Mouse (Mus musculus) midbrain, embryonic 15.5 days (tissue): Measurements from ENCODE around the gene Gm2916. TPM values are rescaled to one million over a fixed set of nuclear protein-coding genes. Genes with fewer than 3 reads are reported as not detected.
"Not testable (repeated sequence)": the region's sequence is repeated elsewhere in the genome, so short reads cannot be mapped to it uniquely, and the experiment has no call there.

Source experiments
- ATAC-seq: fragments of 200-750 bp; cut with Nextera tagmentation; replicated peaks from 2 replicates; pipeline ENCODE4 v1.8.0; 2017; ENCODE audit warnings: moderate TSS enrichment
- H3K27ac ChIP-seq: fragments of 300-500 bp; sonication (generic); 2 replicates; pipeline ENCODE4 v1.5.1; 2015; ENCODE audit warnings: mild to moderate bottlenecking, inconsistent platforms
- H3K27me3 ChIP-seq: fragments of 300-500 bp; sonication (generic); replicated peaks from 2 replicates; pipeline ENCODE4 v1.6.1; 2015; ENCODE audit warnings: inconsistent platforms
- H3K36me3 ChIP-seq: fragments of 300-500 bp; sonication (generic); replicated peaks from 2 replicates; pipeline ENCODE4 v1.6.1; 2015; ENCODE audit warnings: inconsistent platforms
- H3K4me1 ChIP-seq: fragments of 300-500 bp; sonication (generic); 2 replicates; pipeline ENCODE4 v1.6.1; 2015; ENCODE audit warnings: inconsistent platforms
- H3K4me2 ChIP-seq: fragments of 300-500 bp; sonication (generic); 2 replicates; pipeline ENCODE4 v1.6.1; 2015; ENCODE audit warnings: inconsistent platforms, mild to moderate bottlenecking, moderate library complexity
- H3K4me3 ChIP-seq: fragments of 300-500 bp; sonication (generic); 2 replicates; pipeline ENCODE4 v1.5.1; 2015; ENCODE audit warnings: mild to moderate bottlenecking, inconsistent platforms
- H3K9ac ChIP-seq: fragments of 300-500 bp; sonication (generic); 2 replicates; pipeline ENCODE4 v1.6.1; 2015; ENCODE audit warnings: mild to moderate bottlenecking, inconsistent platforms
- H3K9me3 ChIP-seq: fragments of 300-500 bp; sonication (generic); 2 replicates; pipeline ENCODE4 v1.6.1; 2016; ENCODE audit warnings: inconsistent platforms
- WGBS: fragments of 180-500 bp; shearing (Covaris S2); methylation state at CpG from one replicate; pipeline ENCODE4 v1.1.7; 2015; ENCODE audit warnings: mixed read lengths; 5-methylcytosine and 5-hydroxymethylcytosine counted together
- polyA plus RNA-seq: library from polyadenylated mRNA; unstranded; fragments of >200 nt; fragmentation: Nextera tagmentation; extraction: Ambion mirVana; gene quantifications from 2 replicates; pipeline ENCODE4 v1.2.1, GENCODE M21; 2015

The Gm2916 gene
- not detected in 2 replicates for polyA plus RNA-seq

GRCm38 (mm10) chr14:3883872-3884271 lies at the start of gene Gm2916:
Gene Gm2916, plus strand, starts transcription at chr14:3884172.
- no CpG with 5 or more reads among the region's 1 CpGs for WGBS
- not testable (repeated sequence) for H3K36me3 ChIP-seq, ATAC-seq, H3K9me3 ChIP-seq, H3K4me2 ChIP-seq, H3K9ac ChIP-seq, H3K27me3 ChIP-seq, H3K4me1 ChIP-seq, H3K4me3 ChIP-seq, H3K27ac ChIP-seq

DNA sequence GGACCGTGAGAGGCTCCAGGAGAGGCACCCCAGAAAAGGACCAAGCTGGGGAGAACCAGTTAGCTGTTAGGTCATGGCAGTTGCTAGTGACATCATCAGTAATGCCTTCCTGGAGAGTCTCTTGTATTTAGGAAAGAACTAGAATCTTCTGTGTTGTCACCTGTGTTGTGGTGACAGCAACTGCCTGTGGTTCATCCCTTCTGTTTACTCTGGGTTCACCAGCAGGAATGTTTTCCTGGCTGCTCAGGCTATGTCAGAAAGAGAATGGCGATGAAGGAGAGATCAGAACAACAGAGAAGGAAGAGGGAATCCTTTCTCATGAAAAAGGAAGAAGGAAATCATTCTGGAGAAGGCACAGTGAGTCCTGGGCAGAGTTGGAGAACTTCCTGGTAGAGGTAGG lies 38.0 kb upstream of the Gm2916 start, which contains the start of gene Gm3033:
TSS of gene Gm3033 (plus strand) at position 301 of the 400 bp plus-strand sequence.
- not testable (repeated sequence) for H3K4me1 ChIP-seq, H3K9ac ChIP-seq, H3K4me3 ChIP-seq, H3K27me3 ChIP-seq, ATAC-seq, H3K9me3 ChIP-seq, H3K36me3 ChIP-seq, H3K27ac ChIP-seq, H3K4me2 ChIP-seq
- no CpG with 5 or more reads among the region's 2 CpGs for WGBS

GRCm38 (mm10) chr14:3931456-3931855 lies 47.5 kb downstream of the Gm2916 start, which contains the start of gene Gm3029:
Gene Gm3029, plus strand, starts transcription at chr14:3931756.
- not testable (repeated sequence) for H3K9ac ChIP-seq, H3K4me3 ChIP-seq, H3K9me3 ChIP-seq, H3K36me3 ChIP-seq, H3K4me1 ChIP-seq, ATAC-seq, H3K27me3 ChIP-seq, H3K27ac ChIP-seq, H3K4me2 ChIP-seq
- WGBS, result 82% methylated on average over 1 of the region's 2 CpGs

DNA sequence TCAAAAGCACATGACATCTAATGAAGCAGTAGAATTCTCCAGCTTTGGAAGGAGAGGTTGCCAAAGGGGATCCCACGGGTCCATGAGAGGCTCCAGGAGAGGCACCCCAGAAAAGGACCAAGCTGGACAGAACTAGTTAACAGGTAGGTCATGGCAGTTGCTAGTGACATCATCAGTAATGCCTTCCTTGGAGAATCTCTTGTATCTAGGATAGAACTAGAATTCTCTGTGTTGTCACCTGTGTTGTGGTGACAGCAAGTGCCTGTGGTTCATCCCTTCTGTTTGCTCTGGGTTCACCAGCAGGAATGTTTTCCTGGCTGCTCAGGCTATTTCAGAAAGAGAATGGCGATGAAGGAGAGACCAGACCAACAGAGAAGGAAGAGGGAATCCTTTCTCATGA lies 79.3 kb downstream of the Gm2916 start, which contains the start of gene Gm3095:
TSS of gene Gm3095 (plus strand) at position 301 of the 400 bp plus-strand sequence.
- H3K9ac ChIP-seq, H3K4me3 ChIP-seq, ATAC-seq, H3K9me3 ChIP-seq, H3K4me1 ChIP-seq, H3K27me3 ChIP-seq, H3K36me3 ChIP-seq, H3K27ac ChIP-seq, H3K4me2 ChIP-seq: not testable (repeated sequence)
- no CpG with 5 or more reads among the region's 2 CpGs for WGBS

Other genes with a start within 250 kb of the Gm2916 start
- not detected in 2 replicates for gene Gm3012, start 249.7 kb upstream of the Gm2916 start, polyA plus RNA-seq
- gene Gm3020, start 232.1 kb upstream of the Gm2916 start, polyA plus RNA-seq, result 17.4 and 20.3 TPM in 2 replicates
- not detected in 2 replicates for gene Gm3043, start 195.4 kb upstream of the Gm2916 start, polyA plus RNA-seq
- 4.3 and 5.2 TPM in 2 replicates for gene Gm3002, start 74.1 kb upstream of the Gm2916 start, polyA plus RNA-seq
- 0.41 TPM in 1 of 2 replicates, not detected in the other for gene Gm3033, start 37.9 kb upstream of the Gm2916 start, polyA plus RNA-seq
- not detected in 2 replicates for gene Gm3029, start 47.6 kb downstream of the Gm2916 start, polyA plus RNA-seq
- gene Gm3095, start 79.4 kb downstream of the Gm2916 start, polyA plus RNA-seq, result 0.75 and 2.6 TPM in 2 replicates
- not detected in 2 replicates for gene Gm3099, start 114.2 kb downstream of the Gm2916 start, polyA plus RNA-seq
- gene Gm5796, start 139.8 kb downstream of the Gm2916 start, polyA plus RNA-seq, result 3.5 and 4.3 TPM in 2 replicates
- gene Gm3115, start 199.9 kb downstream of the Gm2916 start, polyA plus RNA-seq, result not detected in 2 replicates
- 5.3 TPM in 2 replicates for gene Gm8108, start 226.4 kb downstream of the Gm2916 start, polyA plus RNA-seq